Mouse (Mus musculus) retina, adult 2 months (tissue): ENCODE measurements around the gene Cul9.
"Not testable (repeated sequence)": the region's sequence is repeated elsewhere in the genome, so short reads cannot be mapped to it uniquely, and the experiment has no call there.

Experiments
- DNase-seq: peaks from one replicate; pipeline ENCODE4 v3.0.0-alpha.2; 2012; ENCODE audit warnings: low read depth, low spot score

The Cul9 gene

DNA sequence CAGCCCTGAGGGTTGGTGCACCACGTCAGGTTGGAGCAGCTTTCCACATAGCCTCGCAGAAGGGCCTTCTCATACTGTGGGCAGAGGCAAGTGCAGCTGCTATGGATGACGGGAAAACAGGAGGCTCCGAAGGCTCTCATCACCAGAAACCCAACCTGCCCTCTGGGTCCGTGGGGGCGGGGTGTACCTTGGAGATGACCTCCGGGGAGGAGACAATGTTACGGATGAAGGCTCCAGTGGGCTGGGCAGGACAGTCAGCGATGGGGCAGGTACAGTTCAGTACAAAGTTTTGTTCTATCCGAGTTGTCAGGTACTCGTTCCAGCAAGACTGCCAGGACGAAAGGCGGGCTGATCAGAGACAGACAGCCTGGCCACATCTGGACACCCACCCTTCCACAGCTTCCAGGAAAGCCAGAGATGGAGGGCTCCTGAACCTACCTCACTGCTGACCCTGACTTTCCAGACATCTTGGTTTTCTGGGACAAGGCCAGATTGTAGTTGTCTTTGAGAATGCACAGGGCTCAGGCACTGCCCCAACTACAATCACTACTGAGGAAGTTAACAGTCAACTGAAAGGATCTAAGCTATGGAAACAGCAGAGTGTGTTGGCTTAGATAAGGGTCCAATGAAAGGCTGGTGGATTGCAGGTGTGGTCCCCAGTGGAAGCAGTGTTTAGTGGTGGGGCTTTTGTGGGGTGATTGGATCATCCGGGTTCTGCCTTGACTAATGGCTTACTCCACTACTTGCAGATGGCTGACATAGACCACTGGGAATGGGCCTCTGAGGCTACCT is 42.1 kb downstream of the Cul9 start:
- DNase-seq, result no peak

DNA sequence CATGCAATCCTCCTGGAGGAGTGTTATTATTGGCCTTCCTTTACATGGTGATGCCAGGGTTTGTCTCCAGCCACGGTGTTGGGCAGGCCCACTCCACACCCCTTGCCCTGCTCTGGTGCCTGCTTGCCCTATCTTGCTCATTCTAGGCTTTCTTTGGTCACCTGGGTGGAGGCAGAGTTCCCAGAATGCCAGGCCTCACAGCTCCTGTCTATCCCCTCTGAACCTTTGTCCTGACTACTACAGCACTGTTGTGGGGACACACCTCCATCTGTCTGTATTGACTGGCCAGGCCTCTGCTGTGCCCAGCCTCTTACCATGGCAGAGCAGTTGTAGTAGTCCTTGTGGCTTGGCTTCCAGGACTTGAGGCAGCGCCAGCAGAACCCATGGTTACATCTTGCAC is 43.4 kb downstream of the Cul9 start:
- no peak for DNase-seq

DNA sequence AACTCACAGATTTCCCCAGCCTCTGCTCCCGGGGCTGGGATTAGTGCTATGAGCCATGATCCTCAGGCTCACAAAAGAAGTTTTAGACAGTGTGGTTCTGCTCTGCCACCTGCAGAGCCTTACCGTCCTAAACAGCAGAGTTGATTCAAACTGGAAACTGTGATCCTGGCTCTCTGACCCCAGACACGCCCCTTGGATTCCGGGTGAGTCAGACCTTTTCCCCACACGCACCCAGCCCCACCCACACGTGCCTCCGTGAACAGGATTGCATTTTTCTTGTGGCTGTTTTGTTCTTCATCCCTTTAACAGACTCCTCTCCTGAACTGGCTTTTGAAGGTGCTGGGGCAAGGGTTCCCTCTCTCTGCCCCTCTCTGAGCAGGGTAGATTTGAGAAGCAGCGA is 48.2 kb downstream of the Cul9 start:
- no peak for DNase-seq

DNA sequence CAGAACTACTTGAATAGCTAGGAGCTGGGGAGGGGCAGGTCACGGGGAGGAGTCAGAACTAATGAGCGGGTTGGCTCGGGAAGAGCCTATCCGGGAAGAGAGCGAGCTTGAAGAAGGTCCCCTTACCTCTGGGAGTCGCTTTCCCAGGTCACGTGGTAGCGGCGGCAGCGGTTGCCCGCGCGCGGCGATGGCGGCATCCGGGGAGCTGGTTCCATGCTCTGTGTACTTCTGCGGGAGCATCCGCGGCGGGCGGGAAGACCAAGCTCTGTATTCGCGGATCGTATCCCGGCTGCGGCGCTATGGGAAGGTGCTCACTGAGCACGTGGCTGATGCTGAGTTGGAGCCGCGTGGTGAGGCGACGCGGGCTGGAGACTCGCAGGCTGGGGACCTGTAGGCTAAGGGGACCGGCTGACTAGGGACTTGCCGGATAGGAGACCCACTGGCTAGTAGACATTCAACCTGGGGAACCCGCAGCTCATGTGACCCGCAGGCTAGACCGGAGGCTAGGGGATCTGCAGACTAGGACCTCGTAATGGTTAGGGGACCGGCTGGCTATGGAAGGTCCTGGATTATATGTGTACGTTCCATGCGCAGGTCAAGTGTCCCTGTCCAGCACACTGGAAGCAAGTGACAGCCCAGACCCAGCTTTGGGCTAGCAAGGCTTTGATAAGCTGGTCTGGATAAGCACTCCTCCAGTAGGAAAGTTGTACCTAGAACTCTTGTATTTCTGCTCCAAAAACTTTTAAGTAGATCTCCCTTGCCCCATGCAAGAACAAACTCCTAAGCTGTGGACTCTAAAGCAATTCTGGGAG is 49.4 kb downstream of the Cul9 start, which contains the start of gene Dnph1:
Gene Dnph1, plus strand, starts transcription at position 89 of the 812 bp plus-strand sequence.
- DNase-seq, result peak; percentile 55

DNA sequence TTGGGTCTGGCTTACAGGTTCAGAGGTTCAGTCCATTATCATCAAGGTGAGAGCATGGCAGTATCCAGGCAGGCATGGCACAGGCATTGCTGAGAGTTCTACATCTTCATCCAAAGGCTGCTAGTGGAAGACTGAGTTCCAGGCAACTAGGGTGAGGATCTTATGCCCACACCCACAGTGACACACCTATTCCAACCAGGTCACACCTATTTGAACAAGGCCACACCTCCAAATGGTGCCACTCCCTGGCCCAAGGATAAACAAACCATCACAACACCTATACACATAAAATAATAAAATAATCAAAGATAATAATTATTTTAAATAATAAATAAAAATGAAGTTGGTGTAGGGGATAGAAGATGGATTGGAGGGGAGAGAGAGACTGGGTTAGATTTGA is 50.1 kb downstream of the Cul9 start:
- not testable (repeated sequence) for DNase-seq

DNA sequence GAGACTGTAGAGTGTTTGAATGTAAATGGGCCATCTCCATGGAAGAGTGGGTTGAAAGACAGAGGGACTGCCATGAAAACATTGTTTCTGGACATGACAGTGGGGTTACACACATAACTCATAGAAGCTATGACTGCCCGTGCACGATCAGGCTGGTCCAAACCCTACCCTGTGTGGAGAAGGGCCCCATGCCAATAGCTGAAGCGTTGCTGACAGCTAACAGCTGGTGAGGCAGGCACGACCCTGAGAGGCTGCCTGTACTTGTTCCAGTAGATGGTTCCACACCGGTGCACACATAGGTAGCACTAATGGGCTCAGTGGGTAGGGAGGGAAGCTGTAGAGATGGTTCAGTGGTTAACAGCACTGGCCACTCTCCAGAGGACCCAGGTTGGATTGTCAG is 50.7 kb downstream of the Cul9 start:
- no peak for DNase-seq

DNA sequence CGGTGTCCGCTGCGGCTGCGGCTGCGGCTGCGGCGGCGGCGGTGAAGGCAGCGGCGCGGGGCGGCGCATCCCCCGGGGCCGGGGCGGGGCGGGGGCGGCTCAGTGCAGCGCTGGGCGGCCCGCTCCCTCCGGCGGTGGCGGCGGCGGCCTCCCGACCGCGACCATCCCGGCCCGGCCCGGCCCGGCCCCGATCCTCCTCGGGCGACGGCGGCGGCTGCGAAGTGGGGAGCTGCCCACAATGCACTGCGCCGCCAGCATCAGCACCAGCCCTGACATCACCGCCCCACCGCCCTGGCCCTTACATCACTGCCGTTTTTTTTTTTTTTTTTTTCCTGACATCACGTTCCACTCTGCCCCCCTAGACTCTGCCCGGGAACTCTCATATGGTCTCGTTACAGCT is 58.8 kb downstream of the Cul9 start, which contains the start of gene Ttbk1:
Gene Ttbk1, minus strand, starts transcription at position 245 of the 400 bp plus-strand sequence.
- DNase-seq, result no peak

DNA sequence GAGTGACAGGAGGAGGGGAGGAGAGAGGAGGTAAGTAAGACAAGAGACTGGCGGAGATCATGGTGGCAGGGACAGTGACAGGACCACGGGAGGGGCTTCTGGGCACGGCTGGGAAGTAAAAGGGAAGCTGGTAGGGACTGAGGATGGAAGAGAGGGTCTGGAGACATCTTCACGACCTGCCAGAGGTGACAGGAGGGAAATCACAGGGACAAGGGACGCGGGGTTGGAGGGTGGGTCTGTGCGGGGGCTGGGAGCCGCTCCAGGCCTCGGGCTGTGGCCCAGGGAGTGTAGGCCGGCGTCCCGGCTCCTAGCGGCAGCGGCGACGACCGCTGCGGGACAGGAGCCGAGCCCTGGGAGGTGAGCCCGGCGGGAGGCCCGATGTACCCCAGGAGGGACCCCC is 59.2 kb downstream of the Cul9 start:
- no peak for DNase-seq

DNA sequence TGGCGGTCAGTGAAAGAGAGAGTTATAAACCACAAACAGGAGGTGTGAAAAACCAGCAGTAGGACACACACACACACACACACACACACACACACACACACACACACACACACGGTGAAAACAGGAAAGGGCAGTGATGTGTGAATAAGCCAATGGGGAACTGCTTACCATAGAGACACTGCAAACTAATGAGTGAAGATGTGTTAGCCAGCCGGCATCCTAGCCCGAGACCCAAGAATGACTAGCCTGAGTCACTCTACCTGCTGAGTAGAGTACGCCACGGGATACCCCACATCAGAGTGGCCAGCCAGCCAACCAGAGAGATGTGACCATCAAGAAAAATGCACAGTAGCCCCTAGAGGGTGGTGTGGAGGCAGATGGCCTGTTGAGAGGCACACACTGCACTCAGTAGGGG is 61.7 kb downstream of the Cul9 start:
- DNase-seq, result no peak

DNA sequence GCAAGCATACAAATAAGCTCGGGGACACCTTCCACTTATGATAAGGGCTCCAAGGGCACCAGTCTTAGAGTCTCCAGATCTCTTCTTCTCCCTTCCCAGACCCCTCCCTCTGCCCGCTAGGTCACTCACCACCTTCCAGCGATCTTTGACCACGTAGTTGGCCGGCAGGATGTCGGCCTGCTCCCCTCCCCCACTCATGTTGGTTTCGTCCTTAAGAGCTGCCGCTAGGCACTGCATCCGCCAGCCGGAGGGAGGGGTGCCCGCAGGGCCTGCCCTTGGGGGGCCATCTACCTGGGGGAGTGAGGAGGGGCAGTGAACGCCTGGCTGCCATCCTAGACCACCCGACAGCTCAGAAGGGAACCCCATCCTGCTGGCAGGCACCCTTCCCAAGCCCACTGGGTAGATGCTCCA is 62.2 kb downstream of the Cul9 start:
- DNase-seq, result no peak

DNA sequence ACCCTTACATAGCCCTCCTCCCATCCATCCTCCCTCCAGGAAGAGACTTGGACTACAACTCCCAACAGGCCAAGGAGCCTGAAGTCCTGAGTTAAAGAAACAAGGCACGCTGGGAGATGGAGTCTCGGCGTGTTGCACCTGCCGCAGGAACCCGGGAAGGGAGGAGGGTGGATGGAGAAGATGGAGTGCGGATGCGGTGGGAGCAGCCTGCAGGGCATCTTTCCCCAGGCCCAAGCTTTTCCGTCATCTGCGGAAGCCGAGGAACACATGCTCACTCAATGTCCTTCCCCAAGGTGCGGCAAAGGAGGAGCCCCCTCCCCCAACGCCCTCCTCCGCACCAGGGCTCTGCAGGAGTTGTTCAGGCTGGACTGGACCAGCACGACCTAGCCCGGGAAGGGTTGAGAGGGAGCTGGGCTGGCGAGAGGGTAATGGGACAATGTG is 62.6 kb downstream of the Cul9 start:
- peak; percentile 65 for DNase-seq

DNA sequence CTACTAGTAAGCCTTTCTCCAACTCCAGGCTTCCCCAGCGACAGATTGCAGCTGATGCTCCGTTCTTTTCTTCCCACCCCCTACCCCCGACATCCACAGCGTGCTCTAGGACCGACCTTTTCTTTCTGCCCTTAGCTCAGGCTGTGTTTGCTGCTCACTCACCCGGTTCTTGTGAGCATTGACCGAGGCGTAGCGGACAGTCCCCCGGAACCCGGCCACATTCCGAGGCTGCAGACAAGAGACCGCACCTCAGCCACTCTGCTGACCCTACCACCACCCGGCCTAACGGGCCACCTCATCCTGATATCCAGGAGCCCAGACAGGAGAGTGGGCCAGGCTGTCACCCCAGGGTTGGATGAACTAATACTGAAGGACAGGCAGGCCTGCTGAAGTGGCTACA is 68.9 kb downstream of the Cul9 start:
- DNase-seq, result no peak

DNA sequence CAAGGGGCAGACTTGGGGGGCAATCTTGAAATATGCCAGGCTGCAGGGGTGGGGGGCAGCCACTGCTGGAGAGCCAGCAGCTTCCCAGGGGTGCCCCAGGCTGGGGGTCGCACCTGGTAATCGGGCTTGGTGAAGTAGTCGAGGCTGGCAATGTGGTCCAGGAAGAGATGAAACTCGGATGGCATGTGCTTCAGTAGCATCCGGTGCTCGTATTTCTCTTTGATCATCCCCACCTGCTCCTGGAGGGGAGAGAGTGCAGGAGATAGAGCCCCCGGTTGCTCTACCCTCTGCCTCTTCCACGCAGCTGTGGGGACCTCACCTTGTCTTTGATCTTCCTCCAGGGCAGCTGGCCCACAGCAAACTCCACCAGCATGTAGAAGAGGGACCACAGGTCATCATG is 69.6 kb downstream of the Cul9 start:
- no peak for DNase-seq

DNA sequence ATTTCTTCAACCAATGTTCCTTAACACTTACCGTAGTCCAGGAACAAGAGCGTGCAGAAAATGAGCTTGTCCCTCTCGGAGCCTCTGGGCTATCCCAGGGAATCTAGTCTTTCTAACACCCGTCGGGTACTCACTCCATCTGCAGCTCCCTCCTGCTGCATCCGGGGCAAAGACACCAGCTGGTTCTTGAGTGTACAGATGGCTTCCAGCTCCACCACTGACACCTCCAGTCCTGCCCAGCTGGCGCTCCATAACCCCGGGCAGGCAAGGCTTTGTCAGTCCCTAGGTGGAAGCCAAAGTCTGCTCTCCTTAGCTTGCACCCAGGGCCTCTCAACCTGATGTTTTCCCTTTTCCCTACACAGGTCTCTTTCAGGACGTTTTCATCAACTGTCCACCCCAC is 78.4 kb downstream of the Cul9 start:
- no peak for DNase-seq

DNA sequence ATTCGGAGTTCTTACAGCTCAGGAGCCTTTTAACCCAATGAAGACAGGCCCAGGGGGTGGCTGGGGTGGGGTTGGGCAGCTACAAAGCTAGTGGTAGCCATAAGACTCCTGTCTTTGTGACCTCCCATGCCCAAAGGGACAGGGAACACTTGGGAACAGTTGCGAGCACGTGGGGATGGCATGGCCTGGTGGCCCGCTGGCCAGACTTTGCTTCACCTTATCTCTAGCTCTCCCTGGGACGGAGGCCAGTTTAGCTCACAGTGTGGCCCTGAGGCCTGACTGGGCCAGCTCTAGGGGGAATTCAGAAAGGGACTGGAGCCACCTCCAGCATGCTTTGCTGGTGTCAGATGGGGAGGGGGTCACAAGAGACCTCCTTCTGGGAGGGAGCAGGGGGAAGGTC is 84.0 kb downstream of the Cul9 start:
- DNase-seq, result no peak

DNA sequence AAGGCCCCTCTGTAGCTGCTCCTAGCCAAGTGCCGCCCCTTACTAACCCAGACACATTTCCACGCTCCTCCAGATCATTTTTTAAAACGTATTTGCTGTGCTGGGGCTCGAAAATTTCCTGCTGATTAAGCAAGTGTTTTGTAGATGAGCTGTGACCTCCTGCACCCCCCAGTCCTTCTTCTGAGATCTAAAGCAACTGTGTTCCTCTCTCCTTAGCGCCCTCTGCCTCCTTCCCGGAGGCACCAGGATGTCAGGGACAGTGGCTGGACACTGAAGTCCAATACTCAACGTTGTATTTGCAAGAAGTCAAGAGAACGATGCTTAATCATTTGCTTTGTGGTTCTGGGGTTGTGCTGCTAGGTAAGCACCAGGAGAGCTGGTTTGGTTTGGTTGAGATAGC is 84.8 kb downstream of the Cul9 start:
- DNase-seq, result no peak

DNA sequence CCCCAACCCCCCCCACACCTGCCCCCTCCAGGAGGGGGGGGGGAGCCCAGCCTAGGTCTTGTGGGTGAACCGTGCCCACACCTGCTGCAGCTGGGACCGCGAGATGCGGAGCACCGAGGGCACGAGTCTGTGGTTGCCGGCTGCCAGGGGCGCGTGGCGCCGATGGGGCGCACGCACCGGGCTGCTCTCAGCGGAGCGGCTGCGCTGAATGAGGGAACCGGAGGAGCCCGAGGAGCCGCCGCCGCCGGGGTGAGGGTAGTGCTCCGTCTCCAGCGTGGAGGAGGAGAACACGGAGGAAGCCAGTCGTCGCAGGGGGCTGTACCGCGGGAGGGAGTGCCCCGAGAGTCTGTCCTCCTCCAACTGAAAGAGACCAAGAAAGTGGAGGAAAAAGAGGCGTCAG is 85.5 kb downstream of the Cul9 start:
- DNase-seq, result no peak

DNA sequence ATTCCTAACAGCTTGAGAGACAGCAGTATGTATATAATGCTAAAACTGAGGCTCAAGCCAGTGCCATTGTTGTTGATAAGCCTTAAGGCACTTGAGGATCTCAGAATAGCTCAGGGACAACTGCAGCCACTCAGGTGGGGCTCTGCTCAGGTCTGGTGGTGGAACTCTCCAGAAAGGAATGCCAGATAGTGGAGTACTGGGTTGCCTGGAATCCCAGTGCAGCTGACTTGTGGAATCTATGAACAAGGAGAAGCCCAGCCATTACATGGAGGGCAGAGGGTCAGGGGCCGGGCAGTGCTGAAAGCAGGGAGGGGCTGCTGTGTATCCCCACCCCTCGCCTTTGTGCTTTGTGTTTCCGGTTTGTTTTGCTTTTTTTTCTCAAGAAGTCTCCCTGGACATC is 87.7 kb downstream of the Cul9 start:
- DNase-seq, result no peak

DNA sequence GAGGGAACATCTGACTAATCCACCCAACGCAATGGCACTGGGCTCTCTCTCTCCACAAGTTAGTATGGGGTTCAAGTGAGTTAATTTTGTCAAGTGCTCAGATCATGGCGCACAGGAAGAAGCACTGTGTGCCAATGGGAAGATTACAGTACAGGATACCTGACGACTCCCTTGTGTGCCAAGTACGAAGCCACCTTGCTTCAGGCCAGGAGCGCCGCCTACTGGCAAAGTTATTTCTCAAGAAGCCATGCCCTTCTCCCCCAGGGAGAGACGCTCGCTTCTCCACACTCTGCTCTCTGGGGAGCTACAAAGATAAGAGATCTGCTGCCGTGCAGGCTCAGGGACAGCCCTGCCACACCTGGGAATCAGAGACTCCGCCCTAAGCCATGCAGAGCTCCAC is 88.4 kb downstream of the Cul9 start:
- no peak for DNase-seq

DNA sequence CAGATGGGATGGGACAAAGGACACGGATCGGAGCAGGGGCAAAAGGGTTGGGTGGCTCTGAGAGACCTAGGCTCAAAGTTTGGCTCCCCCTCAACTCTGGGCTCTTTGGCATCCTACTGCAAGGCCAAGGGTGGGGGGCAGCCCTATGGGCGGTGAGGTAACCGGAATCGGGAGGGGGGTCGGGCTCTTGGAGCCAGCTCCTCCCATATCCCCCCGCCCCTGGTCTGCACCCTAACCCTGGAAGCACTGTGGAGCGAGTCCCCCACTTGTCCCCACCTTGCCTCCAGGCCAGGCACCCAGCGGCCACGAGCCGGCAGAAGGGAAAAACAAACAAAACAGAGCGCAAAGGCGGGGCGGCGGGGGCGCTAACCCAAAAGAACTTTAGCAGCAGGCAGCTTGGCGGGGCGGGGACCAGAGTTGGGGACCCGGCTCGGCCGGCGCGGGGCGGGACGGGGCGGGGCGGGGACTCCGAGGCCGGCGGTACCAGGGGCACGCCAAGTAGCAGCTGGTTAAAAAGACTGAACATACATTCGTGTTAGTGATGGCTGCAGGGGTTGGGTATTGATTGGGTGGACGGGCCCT is 91.0 kb downstream of the Cul9 start:
- no peak for DNase-seq

DNA sequence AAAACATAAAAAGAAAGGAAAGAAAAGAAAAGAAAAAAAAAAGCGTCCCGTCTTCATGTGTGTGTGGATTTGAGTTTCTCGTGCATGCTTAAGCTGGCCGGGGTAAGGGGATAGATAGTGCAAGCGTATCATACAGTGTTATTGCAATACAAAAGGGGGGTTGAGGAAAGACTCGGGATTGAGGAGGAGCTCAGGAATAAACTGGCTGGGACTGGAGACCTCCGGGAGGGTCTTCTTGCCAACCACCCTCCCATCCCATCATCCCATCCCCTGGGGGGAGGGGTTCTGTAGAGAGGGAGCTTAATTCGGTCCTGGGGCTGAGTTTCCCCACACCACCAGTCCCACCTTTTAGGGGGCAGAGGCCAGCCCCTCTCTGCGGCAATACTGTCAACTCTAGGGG is 91.6 kb downstream of the Cul9 start:
- DNase-seq, result no peak

DNA sequence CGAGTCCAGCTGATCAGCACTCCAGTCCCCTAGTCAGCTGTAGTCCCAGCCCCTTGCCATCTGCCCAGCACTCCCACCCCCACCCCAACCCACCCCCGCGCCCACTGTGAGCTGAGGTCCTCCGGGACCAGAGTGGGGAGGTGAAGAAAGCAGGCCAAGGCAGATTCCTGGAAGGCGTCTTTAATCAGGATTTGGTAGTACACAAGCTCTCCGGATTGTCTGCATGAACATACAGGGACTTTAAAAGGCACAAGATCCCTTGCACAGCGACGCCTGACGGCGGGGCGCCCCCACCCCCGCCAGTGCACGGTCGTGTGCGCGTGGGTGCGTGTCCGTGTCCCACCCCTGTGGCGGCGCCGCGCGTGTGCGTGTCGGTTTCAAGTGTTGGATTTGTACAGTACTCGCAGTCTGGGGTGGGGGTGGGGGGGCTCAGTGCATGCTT is 92.2 kb downstream of the Cul9 start:
- no peak for DNase-seq
